Mouse (Mus musculus) ES-E14 (cell line): ENCODE measurements around the gene Flt3l. TPM values are rescaled to one million over a fixed set of nuclear protein-coding genes. Genes with fewer than 3 reads are reported as not detected.

ENCODE experiments used
- DNase-seq: peaks from one replicate; pipeline ENCODE4 v3.0.0-alpha.2; 2013; ENCODE audit warnings: low read depth, low spot score
- H3K27ac ChIP-seq: 2 replicates; pipeline ENCODE4 v1.5.1; 2012; ENCODE audit warnings: low read depth, mild to moderate bottlenecking, low read length, moderate library complexity, mixed read lengths; ENCODE audit not compliant: poor library complexity, insufficient read depth, severe bottlenecking
- H3K36me3 ChIP-seq: 2 replicates; pipeline ENCODE4 v1.6.1; 2012; ENCODE audit warnings: mild to moderate bottlenecking, low read length, moderate library complexity, mixed read lengths; ENCODE audit not compliant: control insufficient read depth, poor library complexity, insufficient read depth, severe bottlenecking
- H3K4me1 ChIP-seq, 2 experiments: fragments of 150-350 bp in 1 of 2; sonication (generic) in 1 of 2; 2 replicates each; pipeline ENCODE4 v1.6.1; 2012; ENCODE audit warnings: low read length in 2 of 2, mild to moderate bottlenecking in 1 of 2, mixed read lengths in 1 of 2; ENCODE audit not compliant: control insufficient read depth in 2 of 2, insufficient read depth in 2 of 2, poor library complexity in 1 of 2
- H3K4me3 ChIP-seq, 2 experiments: fragments of 150-350 bp in 1 of 2; sonication (generic) in 1 of 2; 2 replicates each; pipeline ENCODE4 v1.5.1; 2012; ENCODE audit warnings: low read length in 2 of 2, low read depth in 1 of 2, mild to moderate bottlenecking in 1 of 2, mixed read lengths in 1 of 2; ENCODE audit not compliant: insufficient read depth in 1 of 2, poor library complexity in 1 of 2, severe bottlenecking in 1 of 2
- H3K9ac ChIP-seq: 2 replicates; pipeline ENCODE4 v1.6.1; 2012; ENCODE audit warnings: low read depth, mild to moderate bottlenecking, low read length, mixed read lengths; ENCODE audit not compliant: poor library complexity, insufficient read depth, severe bottlenecking
- H3K9me3 ChIP-seq: fragments of 150-350 bp; sonication (generic); 2 replicates; pipeline ENCODE4 v1.6.1; 2012; ENCODE audit warnings: low read depth, mild to moderate bottlenecking, low read length; ENCODE audit not compliant: control insufficient read depth, insufficient read depth
- CHD2 ChIP-seq: IDR thresholded peaks from 2 replicates; pipeline ENCODE4 v1.6.1; 2014; ENCODE audit warnings: mild to moderate bottlenecking, low read depth, low read length, inconsistent platforms
- HCFC1 ChIP-seq: IDR thresholded peaks from 2 replicates; pipeline ENCODE4 v1.6.1; 2012; ENCODE audit warnings: low read length, inconsistent platforms, borderline replicate concordance; ENCODE audit not compliant: insufficient read depth
- MAFK ChIP-seq: IDR thresholded peaks from 2 replicates; pipeline ENCODE4 v1.6.1; 2014; ENCODE audit warnings: mild to moderate bottlenecking, low read depth, low read length, inconsistent platforms; ENCODE audit not compliant: insufficient read depth
- ZC3H11A ChIP-seq: IDR thresholded peaks from 2 replicates; pipeline ENCODE4 v1.6.1; 2012; ENCODE audit warnings: low read depth, mild to moderate bottlenecking, inconsistent platforms, low read length, borderline replicate concordance
- ZNF384 ChIP-seq: IDR thresholded peaks from 2 replicates; pipeline ENCODE4 v1.6.1; 2012; ENCODE audit warnings: low read depth, low read length, inconsistent platforms
- in situ Hi-C, 2 experiments: fragments of 600-800 bp; cut with MboI; formaldehyde crosslinking; loops; one replicate each; pipeline ENCODE4 v1.15.1; 2025; ENCODE audit warnings: low sequenced_read_pairs in 2 of 2, inconsistent platforms in 1 of 2; ENCODE audit not compliant: unreplicated experiment in 2 of 2
- total RNA-seq: library from RNA; depleted of rRNA; stranded (reverse); fragments of 300-350 nt; gene quantifications from 2 replicates; pipeline ENCODE4 v1.2.3, GENCODE M21; 2012

Gene Flt3l
- total RNA-seq, 1 experiment, result 1.8 TPM

DNA sequence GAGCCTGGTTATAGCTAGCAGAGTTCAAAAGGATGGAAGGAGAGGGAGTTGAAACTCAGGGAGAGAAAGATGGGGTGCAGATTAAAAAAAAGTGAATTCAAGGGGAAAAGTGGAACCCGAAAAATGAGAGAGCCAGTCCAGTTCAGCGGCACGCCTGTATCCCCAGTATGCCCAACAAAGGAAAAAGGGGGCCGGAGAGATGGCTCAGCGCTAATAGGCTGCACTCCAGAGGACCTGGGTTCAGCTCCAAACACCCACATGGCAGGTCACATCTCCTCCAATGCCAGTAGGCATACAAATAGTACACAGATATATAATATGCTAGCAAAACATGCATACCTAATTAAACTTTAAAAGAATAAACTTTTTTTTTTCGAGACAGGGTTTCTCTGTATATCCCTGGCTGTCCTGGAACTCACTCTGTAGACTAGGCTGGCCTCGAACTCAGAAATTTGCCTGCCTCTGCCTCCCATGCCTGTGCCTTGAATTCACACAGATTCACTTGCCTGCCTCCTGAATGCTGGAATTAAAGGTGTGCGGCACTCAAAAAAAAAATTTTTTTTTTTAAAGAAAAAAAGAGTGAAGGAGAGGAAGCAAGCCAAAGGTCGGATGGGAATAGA, 26.9 kb upstream of the Flt3l start:
- in situ Hi-C loops, result no loop called here
- H3K36me3 ChIP-seq, result peaks cover 9% of the 10 kb centered on the region
- no peak overlapping the region for H3K9ac ChIP-seq
- DNase-seq, result no peak
- TF ChIP-seq MAFK (no peak), ZNF384 (no peak), ZC3H11A (no peak), CHD2 (no peak), HCFC1 (no peak)
- H3K4me1 ChIP-seq, result peaks cover 2 to 15% of the 10 kb centered on the region in 2 experiments; a peak in 2 of 4 replicates
- H3K4me3 ChIP-seq, result 0 out of 4 replicates have a peak overlapping the region, but pooled peaks of 1 of the 2 experiments have one; percentile 61
- no peaks in the 10 kb centered on the region for H3K9me3 ChIP-seq
- H3K27ac ChIP-seq, result no peak overlapping the region

DNA sequence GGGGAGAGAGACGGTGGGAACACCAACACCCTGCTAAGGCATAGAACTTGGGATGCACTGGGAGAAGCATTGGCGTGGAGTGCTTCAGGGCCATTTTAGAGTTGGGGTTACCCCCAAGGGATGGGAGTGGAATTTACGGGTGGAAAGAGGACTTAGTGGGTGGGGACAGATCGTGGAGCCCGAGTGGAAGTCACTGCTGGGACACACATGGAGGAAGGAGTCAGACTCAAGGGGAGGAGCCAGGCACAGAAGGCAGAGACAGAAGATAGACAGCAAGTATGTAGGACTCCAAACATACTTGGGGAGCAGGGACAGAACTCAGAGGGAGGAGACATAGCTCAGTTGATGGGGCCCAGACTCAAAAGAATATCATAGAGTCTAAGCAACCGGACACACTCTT, 26.3 kb upstream of the Flt3l start:
- DNase-seq, result no peak
- TF ChIP-seq CHD2, result no peak
- TF ChIP-seq MAFK, result no peak
- TF ChIP-seq HCFC1, result no peak
- no peak for TF ChIP-seq ZC3H11A
- TF ChIP-seq ZNF384, result no peak
- no peak overlapping the region for H3K27ac ChIP-seq
- peaks cover 10% of the 10 kb centered on the region for H3K36me3 ChIP-seq
- peaks cover 2 to 10% of the 10 kb centered on the region in 2 experiments; a peak in 2 of 4 replicates for H3K4me1 ChIP-seq
- H3K4me3 ChIP-seq, result peak overlapping the region in 1 of 2 experiments; percentile 13; a peak in 1 of 4 replicates
- in situ Hi-C loops, result no loop called here
- no peak overlapping the region for H3K9ac ChIP-seq
- H3K9me3 ChIP-seq, result no peaks in the 10 kb centered on the region

DNA sequence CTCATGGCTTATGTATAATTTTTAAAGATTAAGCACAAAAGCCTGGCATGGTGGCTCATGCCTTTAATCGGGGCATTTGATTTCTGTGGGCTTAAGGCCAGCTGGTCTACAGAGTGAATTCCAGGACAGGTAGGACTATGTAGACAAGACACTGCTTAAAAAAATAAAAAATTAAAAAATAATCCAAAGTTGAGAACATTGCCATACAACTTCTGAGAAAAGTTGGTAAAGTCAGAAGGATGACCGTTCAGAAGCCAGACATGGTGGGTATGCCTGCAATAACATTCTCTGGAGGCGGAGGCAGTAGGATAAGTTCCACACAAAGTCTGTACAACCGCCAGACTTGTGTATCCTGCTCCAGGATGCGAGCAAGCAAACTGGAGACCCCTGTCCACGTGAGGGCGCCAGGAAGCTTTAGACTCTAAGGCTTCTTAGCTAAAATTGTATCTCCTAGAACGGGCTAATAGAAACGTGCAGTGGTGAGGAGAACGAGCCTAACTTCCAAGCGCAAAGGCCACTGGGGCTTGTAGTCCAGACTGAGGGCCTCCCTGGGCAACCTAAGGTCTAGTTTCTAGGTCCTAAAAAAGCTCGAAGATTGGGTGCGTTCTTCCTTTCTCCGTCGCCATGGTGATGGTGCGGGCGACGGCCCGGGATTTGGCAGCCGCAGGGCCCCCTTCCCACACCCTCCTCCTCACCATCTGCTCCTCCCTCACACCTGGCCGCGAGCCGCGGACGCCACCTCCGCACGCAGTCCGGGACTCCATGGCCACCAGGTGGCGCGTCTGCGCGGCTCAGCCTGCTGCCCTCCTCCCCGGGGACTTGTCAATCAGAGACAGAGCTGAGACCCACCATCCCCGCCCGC, 25.6 kb upstream of the Flt3l start:
- peak overlapping the region; percentile 13 to 24; a peak in 3 of 4 replicates for H3K4me3 ChIP-seq
- peaks cover 2 to 7% of the 10 kb centered on the region in 2 experiments; a peak in 1 of 4 replicates for H3K4me1 ChIP-seq
- peak; percentile 85 for DNase-seq
- in situ Hi-C loops, result no loop called here
- peak overlapping the region; percentile 36; the same call in 1 of the 2 replicates for H3K9ac ChIP-seq
- TF ChIP-seq MAFK (no peak), HCFC1 (peak; percentile 90), ZNF384 (0 out of 2 replicates have a peak, but pooled peaks have one; percentile 5), ZC3H11A (no peak)
- H3K9me3 ChIP-seq, result no peaks in the 10 kb centered on the region
- H3K36me3 ChIP-seq, result peaks cover 11% of the 10 kb centered on the region
- no peak overlapping the region for H3K27ac ChIP-seq

DNA sequence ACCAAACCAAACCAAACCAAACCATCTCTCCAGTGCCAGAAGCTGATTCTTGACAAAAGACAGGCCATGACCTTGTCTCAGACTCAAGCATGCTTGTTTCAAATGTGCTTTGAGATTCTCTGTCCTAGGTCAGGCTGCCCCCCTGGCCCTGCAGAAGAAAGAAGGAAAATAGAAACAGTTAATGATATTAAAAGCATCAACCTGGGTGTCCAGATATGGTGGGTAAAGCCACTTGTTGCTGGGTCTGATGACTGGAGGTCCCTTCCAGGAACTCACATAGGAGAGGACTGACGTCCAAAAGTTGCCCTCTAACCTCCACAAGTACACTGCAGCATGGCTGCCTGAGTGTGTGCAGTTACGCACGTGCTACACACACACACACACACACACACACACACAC, 24.6 kb upstream of the Flt3l start:
- H3K4me1 ChIP-seq, result peaks cover 2 to 4% of the 10 kb centered on the region in 2 experiments; a peak in 1 of 4 replicates
- TF ChIP-seq ZNF384, result no peak
- TF ChIP-seq CHD2, result no peak
- TF ChIP-seq ZC3H11A, result no peak
- TF ChIP-seq HCFC1, result no peak
- TF ChIP-seq MAFK, result no peak
- DNase-seq, result no peak
- no peaks in the 10 kb centered on the region for H3K9me3 ChIP-seq
- no peak overlapping the region for H3K27ac ChIP-seq
- no peak overlapping the region for H3K9ac ChIP-seq
- no peak overlapping the region for H3K4me3 ChIP-seq
- peaks cover 11% of the 10 kb centered on the region for H3K36me3 ChIP-seq
- in situ Hi-C loops, result no loop called here
